In genomic region chr2:29089276-29089675, GRCm38 (mm10) we compare ENCODE assay signal across 7 mouse cellular contexts. TPM values are rescaled to one million over a fixed set of nuclear protein-coding genes. Genes with fewer than 3 reads are reported as not detected.
"Had no signal": no experiment of that assay in that cellular context is flagged by ENCODE, and none has a peak within 500 bp of the region (broad histone marks: within the 10 kb centered on the region; RNA-seq: fewer than 3 reads in every experiment).

No protein-coding gene starts in this region.

RNA-seq across cellular contexts. Expression of gene Cfap77, which starts 34.4 kb away (rescaled TPM):
- total RNA-seq: gastrocnemius, adult 18-20 months; gastrocnemius, adult 8-10 months; gastrocnemius, postnatal 14 days; gastrocnemius, postnatal 36 days; heart, adult 8-10 months; heart, postnatal 10 days; heart, postnatal 25 days had no signal
